Mouse (Mus musculus): ENCODE measurements around the gene Cuedc2.
A peak's percentile ranks its signal among the peaks of the same experiment; 100 is the strongest.

Cuedc2 gene

DNA sequence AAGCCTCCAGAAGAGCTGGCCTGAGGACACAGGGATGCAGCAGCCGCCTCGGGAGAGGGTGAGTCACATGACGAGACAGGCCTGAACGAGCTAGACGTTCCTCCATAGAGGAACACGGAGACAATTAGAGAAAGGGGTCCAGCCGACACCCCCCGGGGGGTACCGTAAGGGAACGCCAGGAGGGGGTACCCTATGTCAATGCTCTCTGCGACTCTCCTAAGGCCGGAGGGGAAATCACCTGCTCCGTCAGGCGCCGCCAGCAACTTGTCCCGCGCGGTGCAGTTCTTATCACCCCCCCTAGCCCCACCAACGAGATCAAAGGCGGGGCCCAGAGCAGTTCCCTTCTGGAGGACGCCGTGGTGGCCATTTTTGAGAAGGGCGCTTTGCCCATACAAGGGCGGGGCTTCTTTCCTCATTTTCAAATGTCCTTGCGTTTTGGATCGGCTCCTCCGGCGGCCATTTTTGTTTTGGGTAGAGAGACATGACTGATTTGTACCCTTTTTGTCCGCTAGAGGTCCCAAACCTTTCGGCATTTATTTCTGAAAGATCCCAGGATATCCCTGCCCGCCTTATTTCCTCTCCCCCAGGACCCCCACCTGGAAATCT is at the start of gene Cuedc2:
TSS of gene Cuedc2 (minus strand) at position 372 of the 606 bp plus-strand sequence.
- peak; percentile 96 for DNase-seq (ENCODE audit: low spot score in 2 of 2)

DNA sequence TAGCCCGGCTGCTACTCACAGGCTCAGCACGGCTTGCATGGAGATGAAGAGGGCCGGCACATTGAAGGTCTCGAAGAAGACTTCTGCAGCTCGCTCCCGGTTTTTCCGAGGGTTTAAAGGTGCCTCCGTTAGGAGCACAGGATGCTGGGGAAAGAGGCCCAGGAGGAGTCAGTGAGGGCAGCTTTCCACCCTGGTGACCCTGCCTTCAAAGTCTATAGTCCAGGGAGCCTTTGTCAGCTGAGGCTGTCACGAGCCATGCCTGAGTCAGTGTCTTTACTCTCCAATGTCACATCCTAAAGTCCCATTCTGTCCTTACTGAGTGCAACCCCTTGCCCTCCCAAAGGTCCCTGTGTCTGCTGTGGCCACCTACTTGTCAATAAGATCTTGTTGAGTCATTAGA is 43.8 kb upstream of the Cuedc2 start:
- DNase-seq (ENCODE audit: low spot score in 2 of 2), result no peak

DNA sequence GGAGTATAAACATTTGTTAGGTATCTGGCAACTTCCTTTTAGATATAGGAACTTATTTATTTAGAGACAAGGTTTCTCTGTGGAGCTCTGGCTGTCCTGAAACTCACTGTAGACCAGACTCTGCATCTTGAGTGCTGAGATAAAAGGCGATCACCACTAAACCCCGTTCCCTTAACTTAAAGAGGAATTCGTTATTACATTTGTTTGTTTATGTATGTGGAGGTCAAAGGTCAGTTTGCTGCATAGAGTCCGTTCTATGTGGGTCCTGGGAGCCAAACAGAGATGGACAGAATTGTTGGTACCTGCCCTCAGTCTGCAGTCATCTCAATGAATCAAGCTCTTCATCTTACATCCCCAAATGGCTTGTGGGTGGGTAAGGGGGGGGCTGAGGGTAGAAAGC is 37.4 kb upstream of the Cuedc2 start:
- no peak for DNase-seq (ENCODE audit: low spot score in 2 of 2)

DNA sequence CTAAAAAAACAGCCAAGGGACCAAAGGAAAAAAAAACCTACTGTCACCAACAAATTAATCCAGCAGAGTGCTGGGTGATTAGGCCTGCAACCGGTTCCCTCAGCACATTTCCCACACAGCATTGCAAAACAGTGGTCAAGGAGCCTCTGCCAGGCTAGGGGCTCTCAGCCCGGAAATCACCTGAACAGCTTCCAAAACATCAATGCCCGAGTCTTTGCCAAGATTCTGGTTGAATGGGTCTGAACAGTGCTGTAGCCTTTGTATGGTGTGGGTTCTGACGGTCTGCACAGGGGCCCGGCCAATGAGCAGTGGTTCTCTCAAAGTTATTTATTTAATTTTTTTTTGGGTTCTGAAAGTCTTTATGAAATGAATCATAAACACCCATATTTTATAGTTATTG is 37.0 kb upstream of the Cuedc2 start:
- no peak for DNase-seq (ENCODE audit: low spot score in 2 of 2)

DNA sequence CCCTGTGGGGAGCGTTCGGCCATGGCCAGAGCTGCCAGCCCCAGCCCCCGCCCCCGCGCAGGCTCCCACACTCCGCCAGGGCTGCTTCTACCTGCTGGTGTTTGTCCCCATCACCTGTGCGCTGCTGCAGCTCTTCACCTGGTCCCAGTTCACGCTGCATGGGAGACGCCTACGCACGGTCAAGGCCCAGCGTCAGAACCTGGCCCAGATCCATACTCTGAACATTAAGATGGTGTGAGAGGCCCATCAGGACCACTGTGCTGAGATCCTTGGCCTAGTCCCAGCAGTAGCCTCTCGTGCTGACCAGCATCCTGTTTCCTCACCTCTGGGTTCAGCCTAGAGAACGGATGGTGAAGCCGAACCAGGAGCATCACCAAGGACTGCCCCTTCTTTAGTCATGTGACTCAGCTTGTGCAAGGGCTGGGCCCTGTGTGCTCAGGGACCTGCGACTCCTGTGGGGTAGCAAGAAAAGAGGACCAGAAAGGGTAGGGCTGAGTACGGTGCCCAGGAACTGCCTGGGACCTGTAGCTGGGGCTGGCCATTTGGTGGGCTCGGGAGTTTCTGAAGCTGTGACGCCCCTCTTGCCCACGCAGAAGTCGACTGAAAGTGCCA is 36.1 kb upstream of the Cuedc2 start:
- no peak for DNase-seq (ENCODE audit: low spot score in 2 of 2)

DNA sequence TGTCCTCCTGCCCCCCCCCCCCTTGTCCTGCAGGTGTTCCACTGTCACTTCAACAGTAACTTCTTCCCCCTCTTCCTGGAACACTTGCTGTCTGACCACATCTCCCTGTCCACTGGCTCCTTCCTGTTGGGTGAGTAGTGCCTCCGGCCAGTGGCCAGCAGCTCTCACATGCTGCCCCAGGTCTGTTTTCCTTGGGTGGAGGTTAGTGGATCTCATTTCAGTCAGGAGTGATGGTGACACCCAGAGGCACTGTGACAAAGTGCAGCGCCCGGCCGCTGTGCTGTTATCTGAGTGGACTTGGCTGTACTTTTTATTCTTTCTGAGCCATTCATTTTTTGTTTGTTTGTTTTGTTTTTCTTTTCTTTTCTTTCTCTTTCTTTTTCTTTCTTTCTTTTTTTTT is 30.7 kb upstream of the Cuedc2 start:
- peak; percentile 47 to 54 for DNase-seq (ENCODE audit: low spot score in 2 of 2)

DNA sequence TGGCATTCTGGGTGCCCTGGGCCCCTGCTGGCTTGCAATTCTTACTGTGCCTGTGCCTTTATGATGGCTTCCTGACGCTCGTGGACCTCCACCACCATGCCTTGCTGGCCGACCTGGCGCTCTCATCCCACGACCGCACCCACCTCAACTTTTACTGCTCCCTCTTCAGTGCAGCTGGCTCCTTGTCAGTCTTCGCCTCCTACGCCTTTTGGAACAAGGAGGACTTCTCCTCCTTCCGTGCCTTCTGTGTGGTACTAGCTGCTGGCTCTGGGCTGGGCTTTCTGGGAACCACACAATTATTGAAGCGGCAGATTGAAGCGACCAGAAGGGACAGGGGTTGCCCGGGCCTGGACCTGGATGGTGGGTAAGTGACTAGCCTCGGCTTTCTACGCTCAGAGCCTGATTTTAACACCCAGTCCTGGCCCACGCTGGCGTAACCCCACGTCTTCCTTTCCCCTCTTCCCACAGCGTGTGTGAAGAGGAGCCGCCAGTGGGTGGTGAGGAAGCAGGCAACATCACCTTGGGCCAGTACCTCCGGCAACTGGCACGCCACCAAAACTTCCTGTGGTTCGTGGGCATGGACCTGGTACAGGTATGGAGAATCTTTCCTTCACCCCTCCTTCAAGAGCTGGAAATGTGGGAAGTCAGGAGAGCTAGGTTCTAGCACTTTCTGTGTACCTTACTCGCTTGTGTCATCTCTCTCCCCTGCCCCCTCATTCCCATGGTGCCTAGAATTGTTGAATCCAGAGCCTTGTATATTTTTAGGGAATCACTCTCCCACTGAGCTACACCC is 29.5 kb upstream of the Cuedc2 start:
- DNase-seq (ENCODE audit: low spot score in 2 of 2), result peak; percentile 50 to 66

DNA sequence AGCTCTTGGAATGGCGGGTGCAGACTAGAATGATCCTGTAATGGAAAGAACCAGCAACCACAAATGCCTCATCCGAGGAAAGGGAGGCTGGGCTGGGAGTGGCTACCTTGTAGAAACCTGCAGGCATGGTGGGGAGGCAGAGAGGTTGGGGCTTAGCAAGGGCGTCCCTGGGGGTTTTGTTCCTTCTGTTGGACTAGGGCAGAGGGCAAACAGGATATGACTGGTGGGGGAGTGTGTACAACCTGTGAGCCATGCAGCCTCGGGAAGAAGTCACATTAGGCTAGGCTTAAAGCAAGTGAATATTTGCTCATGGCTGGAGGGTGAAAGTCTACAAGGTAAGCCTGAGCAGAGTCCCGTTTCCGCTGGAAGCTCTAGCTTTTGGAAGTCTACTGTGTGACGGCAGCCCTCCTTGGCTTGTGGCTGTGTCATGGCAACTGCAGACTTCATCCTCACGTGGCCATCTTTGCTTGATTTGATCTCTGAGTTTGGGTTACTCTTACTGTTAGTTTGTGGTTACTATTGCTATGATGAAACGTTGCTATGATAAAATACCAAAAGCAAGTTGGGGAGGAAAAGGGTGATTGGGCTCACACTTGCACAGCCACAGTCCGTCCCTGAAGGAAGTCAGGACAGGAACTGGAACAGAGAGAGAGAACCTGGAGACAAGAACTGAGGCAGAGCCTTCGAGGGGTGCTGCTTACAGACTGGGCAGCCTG is 24.9 kb upstream of the Cuedc2 start:
- DNase-seq (ENCODE audit: low spot score in 2 of 2), result no peak

DNA sequence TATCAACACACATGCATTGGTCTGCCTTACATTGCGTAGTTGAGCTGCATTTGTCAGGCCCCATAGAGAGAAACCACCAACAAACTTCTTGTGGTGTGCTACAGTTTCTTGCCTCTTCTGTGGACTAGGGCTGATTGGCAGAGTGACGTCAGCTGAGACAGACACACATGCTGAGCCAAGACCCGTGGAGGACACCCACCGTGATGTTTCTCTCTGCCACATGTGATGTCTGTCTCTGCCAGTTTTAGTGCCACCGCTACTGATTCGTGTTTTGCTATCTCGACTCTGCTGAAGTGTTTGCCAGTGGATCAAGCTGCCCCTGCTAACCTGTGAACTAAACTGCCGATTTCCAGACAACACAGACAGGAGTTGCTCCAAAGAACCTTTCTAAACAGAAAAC is 23.6 kb upstream of the Cuedc2 start:
- DNase-seq (ENCODE audit: low spot score in 2 of 2), result no peak

DNA sequence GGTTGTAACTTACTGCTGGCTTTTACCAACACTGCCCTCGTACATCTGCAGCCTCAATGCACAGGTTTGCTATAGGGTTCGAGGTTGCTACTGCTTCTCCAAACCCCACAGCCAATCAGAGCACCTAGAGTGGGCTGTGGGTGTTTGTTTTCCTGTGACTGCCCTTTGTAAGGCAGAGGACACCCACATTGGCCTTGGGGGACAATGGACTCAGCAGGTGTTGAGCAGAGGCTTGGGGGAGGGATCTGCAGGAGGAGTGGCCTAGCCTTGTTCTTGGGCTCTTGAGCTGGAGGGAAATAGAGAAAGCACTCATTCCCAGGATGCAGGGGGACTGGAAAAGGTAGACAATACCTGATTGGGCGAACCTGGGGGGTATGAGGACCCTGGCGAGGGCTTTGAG is 19.9 kb upstream of the Cuedc2 start:
- DNase-seq (ENCODE audit: low spot score in 2 of 2), result no peak

DNA sequence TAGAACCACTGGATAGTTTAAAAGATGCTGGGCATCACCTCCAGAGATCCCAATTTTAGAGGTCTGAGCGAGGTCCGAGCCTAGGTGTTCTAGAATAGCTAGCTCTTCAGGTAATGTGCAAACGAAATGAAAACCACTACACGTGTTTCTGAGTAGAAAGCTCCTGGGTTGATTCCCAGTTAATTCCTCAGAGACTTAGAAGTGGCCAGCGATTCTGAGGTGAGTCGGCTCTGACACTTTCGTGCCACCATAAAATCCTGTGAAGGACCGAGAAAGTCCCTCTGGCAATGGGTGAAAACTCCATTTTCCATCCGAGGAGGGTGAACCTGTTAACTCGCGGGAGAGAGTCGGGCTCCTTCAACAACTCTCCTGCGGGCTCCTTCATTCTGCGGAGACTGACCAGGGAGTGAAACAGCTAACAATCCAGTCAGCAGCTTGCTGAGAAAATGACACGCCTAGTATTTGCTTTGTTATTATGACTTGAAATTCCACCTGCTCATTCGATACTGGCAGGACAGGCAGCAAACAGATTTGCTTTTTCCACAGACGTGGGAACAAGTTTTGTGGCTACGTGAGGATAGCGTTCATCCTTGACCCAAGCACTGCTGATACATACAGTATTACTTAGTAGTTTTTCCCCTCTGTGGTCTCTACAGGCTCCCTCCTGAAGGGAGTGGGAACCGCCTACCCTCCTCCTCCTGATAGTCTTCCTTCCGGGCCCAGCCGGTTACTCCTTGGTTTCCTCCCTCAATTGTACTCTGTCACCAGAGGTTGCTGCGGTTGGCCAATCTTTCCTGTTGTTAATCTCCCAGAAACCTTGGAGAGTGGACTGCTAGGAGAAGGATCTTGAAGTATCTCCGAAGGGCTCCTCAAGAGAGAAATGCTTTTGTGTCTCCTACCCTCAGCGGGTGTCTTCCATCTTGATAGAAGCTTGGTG is 19.1 kb upstream of the Cuedc2 start:
- no peak for DNase-seq (ENCODE audit: low spot score in 2 of 2)

DNA sequence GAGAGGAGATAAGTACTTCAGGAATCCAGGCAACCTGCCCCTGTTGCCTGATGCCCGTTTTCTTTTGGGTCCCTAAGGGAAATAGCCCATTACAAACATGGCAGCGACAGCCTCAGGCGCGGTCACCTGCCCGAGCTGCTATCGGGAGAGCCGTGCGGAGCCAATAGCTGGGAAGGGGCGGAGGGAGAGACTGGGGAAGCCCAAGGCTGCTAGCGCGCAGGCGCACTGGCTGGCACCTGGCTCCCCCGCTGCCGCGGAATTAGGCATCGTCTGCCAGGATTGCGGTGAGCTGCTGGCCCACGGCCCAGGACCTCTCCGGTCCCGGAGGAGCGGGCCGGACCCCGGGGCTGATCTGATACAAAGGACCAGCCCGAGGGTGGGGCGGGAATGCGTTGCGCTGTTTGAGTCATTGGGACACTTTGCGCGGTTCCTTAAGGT is 18.2 kb upstream of the Cuedc2 start:
- DNase-seq (ENCODE audit: low spot score in 2 of 2), result peak; percentile 87 to 90

DNA sequence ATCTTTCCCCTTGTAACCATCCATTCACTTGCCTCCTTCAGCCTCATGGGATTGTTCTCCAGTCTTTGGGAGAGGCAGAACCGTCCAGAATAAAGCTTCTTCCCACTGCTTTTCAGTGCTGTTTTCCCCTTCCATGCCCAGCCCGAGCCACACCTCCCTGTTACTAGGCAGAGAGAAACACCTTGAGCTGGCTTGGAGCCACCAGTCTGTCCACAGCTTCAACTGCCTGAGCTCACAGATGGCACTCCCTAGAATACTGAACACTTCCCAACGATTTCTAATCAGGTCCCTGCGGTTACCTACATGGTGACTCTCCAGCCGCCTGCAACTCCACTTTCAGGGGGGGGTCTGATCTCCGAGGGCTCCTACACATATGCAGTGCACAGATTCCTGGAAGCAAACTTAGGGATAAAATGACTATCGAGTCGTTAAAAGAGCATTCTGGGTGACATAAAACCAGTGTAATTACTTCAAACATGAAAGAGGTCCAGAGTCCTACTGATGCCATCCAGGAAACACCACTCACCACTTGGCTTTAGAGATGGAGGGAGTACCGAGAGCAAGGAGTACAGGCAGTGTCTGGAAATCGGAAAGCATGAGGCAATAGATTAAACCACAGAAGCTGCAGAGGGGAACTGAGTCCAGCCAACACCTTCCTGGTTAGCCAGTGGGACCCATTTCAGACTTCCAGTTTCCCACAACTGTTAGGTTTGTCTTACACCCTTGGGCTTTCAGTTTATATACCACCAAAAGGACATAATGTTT is 11.8 kb upstream of the Cuedc2 start, which contains the start of gene 2310034G01Rik:
TSS of gene 2310034G01Rik (minus strand) at position 135 of the 765 bp plus-strand sequence.
- no peak for DNase-seq (ENCODE audit: low spot score in 2 of 2)

DNA sequence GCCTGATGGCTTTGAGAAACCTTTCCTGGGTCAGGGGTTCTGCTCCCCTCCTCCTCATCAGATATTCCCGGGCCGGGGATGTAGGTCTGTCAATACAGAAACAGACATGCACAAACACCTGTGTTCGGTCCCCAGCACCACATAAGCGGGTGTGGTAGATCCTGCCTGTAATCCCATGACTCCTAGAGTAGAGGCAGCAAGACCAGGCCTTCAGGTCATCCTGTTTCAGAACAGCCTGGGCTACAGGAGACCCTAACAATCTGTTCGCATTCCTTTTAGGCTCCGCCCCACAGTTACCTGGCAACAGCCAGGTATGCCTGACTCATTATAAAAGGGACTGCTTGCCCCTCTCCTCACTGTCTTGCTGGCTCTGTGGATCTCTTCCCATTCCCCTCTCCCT is 11.0 kb upstream of the Cuedc2 start:
- DNase-seq (ENCODE audit: low spot score in 2 of 2), result no peak

DNA sequence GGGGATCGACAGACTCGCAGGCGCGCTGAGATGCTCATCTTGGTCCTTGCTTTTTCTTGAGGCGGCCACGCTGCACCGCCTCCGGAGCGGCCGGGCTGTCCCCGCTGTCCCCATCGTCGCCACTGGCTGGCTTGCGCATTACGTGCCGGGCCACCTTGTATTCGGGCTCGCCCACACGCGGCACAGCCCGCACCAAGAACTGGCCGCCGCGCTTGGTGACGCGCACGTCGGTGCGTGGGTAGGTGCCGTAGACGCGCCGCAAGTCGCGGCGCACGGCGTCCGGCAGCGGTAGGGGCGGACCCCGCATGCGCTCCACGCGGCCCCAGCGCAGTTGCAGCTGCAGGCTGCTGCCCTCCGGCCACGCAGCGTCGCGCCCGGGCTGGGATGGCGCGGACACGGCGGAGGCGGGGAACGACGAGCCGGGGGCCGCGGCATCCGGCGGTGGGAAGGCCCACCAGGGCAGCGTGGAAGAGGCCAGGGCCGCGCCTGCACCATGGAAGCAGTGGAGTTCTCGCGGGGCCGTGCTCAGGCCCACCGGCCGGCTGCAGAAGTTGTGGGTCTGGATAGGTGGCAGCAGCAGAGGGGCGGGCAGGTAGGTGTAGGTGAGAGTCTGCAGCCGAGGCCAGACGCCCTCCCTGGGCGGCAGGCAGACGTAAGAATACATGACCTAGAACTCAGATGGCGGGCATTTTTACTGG is 10.4 kb upstream of the Cuedc2 start:
- peak; percentile 92 to 95 for DNase-seq (ENCODE audit: low spot score in 2 of 2)

DNA sequence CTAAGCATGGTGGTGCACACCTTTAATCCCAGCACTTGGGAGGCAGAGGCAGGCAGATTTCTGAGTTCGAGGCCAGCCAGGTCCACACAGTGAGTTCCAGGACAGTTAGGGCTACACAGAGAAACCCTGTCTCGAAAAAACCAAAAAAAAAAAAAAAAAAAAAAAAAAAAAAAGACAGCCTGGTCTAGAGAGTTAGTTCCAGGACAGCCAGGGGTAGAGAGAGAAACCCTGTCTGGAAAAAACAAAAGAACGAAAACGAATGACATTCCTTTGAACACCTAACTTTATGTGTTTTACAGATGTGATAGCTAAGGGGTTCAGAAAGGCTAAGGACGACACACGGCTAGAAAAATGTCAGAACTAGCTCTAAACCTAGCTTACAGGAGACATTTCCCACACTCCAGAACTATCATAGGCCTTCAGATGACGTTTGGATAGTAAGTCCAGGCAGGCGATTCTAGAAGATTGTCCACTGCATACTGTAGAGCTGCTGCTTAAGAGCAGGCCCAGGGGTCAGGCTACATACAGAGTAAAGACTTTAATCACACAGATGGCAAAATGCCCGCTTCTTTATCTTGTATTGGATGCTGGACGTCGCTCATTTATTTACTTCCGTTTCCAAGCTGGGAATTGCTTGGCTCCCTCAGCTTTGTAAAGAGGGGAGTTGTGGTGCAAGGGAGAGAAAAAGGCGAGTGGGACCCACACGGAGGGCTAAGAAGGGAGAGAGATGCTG is 9.6 kb upstream of the Cuedc2 start:
- no peak for DNase-seq (ENCODE audit: low spot score in 2 of 2)

DNA sequence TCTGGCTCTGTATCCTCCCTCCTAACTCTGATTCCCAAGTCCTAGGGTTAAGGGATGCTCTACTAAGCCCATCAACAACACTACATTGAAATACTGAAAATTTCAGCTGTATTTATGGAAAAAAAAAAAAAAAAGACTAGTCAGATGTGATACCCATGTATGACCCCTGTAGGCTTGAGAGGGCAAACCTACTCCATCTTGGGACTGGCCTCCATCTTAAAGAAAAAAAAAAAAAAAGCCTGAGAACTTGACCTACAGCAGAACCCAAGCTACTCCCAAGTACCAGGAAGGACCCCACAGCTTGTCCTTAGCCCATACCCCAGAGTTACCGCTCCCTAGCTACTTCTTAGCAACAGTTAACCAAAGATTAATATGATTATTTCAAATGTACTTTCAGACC is 8.6 kb upstream of the Cuedc2 start:
- no peak for DNase-seq (ENCODE audit: low spot score in 2 of 2)

DNA sequence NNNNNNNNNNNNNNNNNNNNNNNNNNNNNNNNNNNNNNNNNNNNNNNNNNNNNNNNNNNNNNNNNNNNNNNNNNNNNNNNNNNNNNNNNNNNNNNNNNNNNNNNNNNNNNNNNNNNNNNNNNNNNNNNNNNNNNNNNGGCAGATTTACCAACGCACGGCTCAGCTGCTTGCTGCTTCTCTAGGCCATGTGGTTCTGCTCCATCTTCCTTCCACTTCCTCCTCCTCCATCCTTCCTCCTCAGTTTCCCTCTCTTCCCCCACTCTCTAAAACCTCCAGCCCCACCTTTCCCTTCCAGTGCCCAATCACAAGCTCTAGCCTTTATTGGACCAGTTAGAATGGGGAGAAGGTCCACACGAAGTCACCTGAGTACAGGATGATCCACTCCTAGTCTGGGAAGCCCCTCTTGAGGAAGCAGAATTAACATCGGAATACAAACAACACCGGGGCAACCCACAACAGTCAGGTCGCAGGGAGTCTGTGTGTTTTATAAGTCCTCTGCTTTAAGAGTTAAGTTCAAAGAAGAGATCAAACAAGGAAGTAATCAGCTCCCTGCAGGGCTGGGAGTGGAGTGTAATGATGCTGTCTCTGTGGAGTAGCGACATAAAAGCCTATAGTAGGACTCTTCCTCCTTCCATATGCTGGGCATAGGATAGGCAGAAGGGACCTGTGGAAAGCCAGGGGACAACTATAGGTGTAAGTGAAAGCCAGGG is 6.4 kb upstream of the Cuedc2 start:
- no peak for DNase-seq (ENCODE audit: low spot score in 2 of 2)

Measured in right cerebral cortex, postnatal 36 days (tissue).